Mouse (Mus musculus) T-cell, adult 66 days (primary cell): ENCODE measurements around the gene Smpd1. TPM values are rescaled to one million over a fixed set of nuclear protein-coding genes. Genes with fewer than 3 reads are reported as not detected.

Experiments
- total RNA-seq, 2 experiments: library from RNA; stranded (reverse); gene quantifications; 3 replicates in 1 of 2; 4 replicates in 1 of 2; pipeline ENCODE4 v1.2.4; 2023

Gene Smpd1
- 10 to 100 TPM; 26.7 to 29.7 TPM for total RNA-seq

DNA sequence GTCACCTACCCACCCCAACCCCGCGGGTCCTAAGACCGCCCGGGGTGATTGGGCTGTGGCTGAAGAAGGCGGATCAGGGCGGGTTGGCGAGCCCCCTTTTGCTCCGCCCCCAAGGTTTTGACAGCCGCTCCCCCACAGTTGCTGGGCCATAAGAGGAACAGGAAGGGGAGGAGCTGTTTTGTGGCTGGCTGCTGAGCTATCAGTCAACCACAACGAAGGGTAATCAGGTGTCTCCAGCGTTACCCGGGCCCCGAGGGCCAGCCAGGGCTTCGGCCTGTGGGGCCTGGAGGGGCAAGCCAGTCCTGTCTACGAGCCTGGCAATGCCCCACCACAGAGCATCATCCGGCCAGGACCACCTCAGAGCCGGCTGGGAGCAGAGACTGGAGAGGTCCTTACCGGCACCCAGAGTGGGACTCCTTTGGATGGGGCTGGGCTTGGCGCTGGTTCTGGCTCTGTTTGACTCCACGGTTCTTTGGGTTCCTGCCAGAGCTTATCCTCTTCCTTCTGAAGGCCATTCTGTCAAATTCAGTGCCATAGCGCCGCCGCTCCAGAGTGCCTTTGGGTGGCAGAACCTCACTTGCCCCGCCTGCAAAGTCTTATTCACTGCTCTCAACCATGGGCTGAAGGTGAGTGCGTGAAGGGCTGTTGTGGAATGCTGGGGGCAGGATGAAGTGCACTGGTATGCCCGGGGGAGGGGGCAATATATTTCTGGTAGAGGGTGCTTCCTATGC lies at the start of gene Smpd1:
Gene Smpd1 (plus strand): TSS at position 149 of the 731 bp plus-strand sequence.

GRCm38 (mm10) chr7:105581094-105581703 lies 27.0 kb downstream of the Smpd1 start, which contains the start of gene Apbb1:
Apbb1 (minus strand) TSS chr7:105581653.

Other genes with a start within 250 kb of the Smpd1 start
- gene Olfr689, start 243.2 kb upstream of the Smpd1 start, total RNA-seq: not detected
- not detected for gene Olfr690, start 220.3 kb upstream of the Smpd1 start, total RNA-seq
- not detected for gene Olfr691, start 212.1 kb upstream of the Smpd1 start, total RNA-seq
- not detected for gene Olfr692, start 186.1 kb upstream of the Smpd1 start, total RNA-seq
- not detected for gene Gm5901, start 179.3 kb upstream of the Smpd1 start, total RNA-seq
- 10 to 100 TPM; 59.4 TPM for gene Fam160a2, start 154.3 kb upstream of the Smpd1 start, total RNA-seq
- not detected for gene Cnga4, start 149.8 kb upstream of the Smpd1 start, total RNA-seq
- gene Cckbr, start 128.6 kb upstream of the Smpd1 start, total RNA-seq: not detected
- gene Cavin3, start 72.1 kb upstream of the Smpd1 start, total RNA-seq: not detected
- 1 to 10 TPM; 1.8 to 3.5 TPM for gene Apbb1, start 27.3 kb downstream of the Smpd1 start, total RNA-seq
- gene Hpx, start 45.8 kb downstream of the Smpd1 start, total RNA-seq: under 1 TPM in 1 of 2 experiments, not detected in 1; 0.68 TPM
- 10 to 100 TPM; 18.9 to 26.6 TPM for gene Trim3, start 79.2 kb downstream of the Smpd1 start, total RNA-seq
- gene Timm10b, start 85.7 kb downstream of the Smpd1 start, total RNA-seq: 10 to 100 TPM; 59.1 to 76.5 TPM
- 10 to 100 TPM; 28.0 to 31.3 TPM for gene Arfip2, start 86.1 kb downstream of the Smpd1 start, total RNA-seq
- gene Gm45799, start 86.2 kb downstream of the Smpd1 start, total RNA-seq: 10 to 100 TPM; 10.9 to 13.8 TPM
- gene Dnhd1, start 96.5 kb downstream of the Smpd1 start, total RNA-seq: 1 to 10 TPM; 3.6 to 4.8 TPM
- 100 to 1,000 TPM in 1 of 2 experiments, 10 to 100 TPM in 1; 99.7 to 101 TPM for gene Ilk, start 182.2 kb downstream of the Smpd1 start, total RNA-seq
- 10 to 100 TPM; 22.6 to 24.7 TPM for gene Rrp8, start 183.0 kb downstream of the Smpd1 start, total RNA-seq
- 100 to 1,000 TPM; 212 to 221 TPM for gene Taf10, start 190.0 kb downstream of the Smpd1 start, total RNA-seq
- 10 to 100 TPM; 46.4 to 53.8 TPM for gene Tpp1, start 197.9 kb downstream of the Smpd1 start, total RNA-seq
- gene Dchs1, start 233.3 kb downstream of the Smpd1 start, total RNA-seq: under 1 TPM in 1 of 2 experiments, not detected in 1; 0.20 TPM